Mouse (Mus musculus) forebrain, embryonic 10.5 days (tissue): ENCODE measurements at regions not wholly inside any gene's neighbourhood (a gene's known extent, or its start where the extent isn't known, plus 50 kb on each side); places are given as distances from the start of the nearest gene placed in this dataset.

Experiments
- DNase-seq: peaks from one replicate; pipeline ENCODE4 v3.0.0-alpha.2; 2017; ENCODE audit warnings: low spot score; ENCODE audit errors: extremely low spot score
- H3K27ac ChIP-seq: fragments of 300-500 bp; sonication (generic); 2 replicates; pipeline ENCODE4 v1.5.1; 2016; ENCODE audit warnings: mild to moderate bottlenecking
- H3K27me3 ChIP-seq: fragments of 300-500 bp; sonication (generic); 2 replicates; pipeline ENCODE4 v1.6.1; 2016; ENCODE audit warnings: mild to moderate bottlenecking; ENCODE audit not compliant: poor library complexity, severe bottlenecking
- H3K36me3 ChIP-seq: fragments of 300-500 bp; sonication (generic); replicated peaks from 2 replicates; pipeline ENCODE4 v1.6.1; 2016; ENCODE audit warnings: mild to moderate bottlenecking, moderate library complexity
- H3K4me1 ChIP-seq: fragments of 300-500 bp; sonication (generic); 2 replicates; pipeline ENCODE4 v1.6.1; 2016
- H3K4me3 ChIP-seq: fragments of 300-500 bp; sonication (generic); 2 replicates; pipeline ENCODE4 v1.5.1; 2016; ENCODE audit warnings: mild to moderate bottlenecking, moderate library complexity
- H3K9me3 ChIP-seq: fragments of 300-500 bp; sonication (generic); 2 replicates; pipeline ENCODE4 v1.6.1; 2016; ENCODE audit warnings: mild to moderate bottlenecking, moderate library complexity
- WGBS: fragments of 180-500 bp; shearing (Covaris S2); methylation state at CpG from one replicate; pipeline ENCODE4 v1.1.7; 2016; 5-methylcytosine and 5-hydroxymethylcytosine counted together

- H3K27ac ChIP-seq = no peak overlapping the region
- peaks cover 5% of the 10 kb centered on the region; the same call in 1 of the 2 replicates for H3K4me1 ChIP-seq
- no peak overlapping the region for H3K4me3 ChIP-seq
- H3K9me3 ChIP-seq = no peaks in the 10 kb centered on the region
- H3K36me3 ChIP-seq = no peaks in the 10 kb centered on the region
- H3K27me3 ChIP-seq = no peaks in the 10 kb centered on the region
- no peak for DNase-seq
Observed at GRCm38 (mm10) chr12:54396952-54397351, 193.3 kb upstream of the Egln3 start.

GRCm38 (mm10) chr12:54396341-54396740, 192.7 kb upstream of the Egln3 start:
- no peak overlapping the region for H3K4me3 ChIP-seq
- no peaks in the 10 kb centered on the region for H3K27me3 ChIP-seq
- peaks cover 5% of the 10 kb centered on the region; the same call in 1 of the 2 replicates for H3K4me1 ChIP-seq
- no peaks in the 10 kb centered on the region for H3K36me3 ChIP-seq
- no peak overlapping the region for H3K27ac ChIP-seq
- H3K9me3 ChIP-seq = no peaks in the 10 kb centered on the region; the same call in 1 of the 2 replicates
- 70% methylated on average over 5 of the region's 5 CpGs for WGBS
- DNase-seq = no peak

GRCm38 (mm10) chr12:54385401-54385800, 181.7 kb upstream of the Egln3 start:
- Histone ChIP-seq H3K27me3 (no peaks in the 10 kb centered on the region), H3K4me3 (no peak overlapping the region), H3K27ac (no peak overlapping the region), H3K36me3 (no peaks in the 10 kb centered on the region), H3K4me1 (no peaks in the 10 kb centered on the region), H3K9me3 (no peaks in the 10 kb centered on the region)
- DNase-seq = no peak
- 82% methylated on average over 4 of the region's 4 CpGs for WGBS

DNA sequence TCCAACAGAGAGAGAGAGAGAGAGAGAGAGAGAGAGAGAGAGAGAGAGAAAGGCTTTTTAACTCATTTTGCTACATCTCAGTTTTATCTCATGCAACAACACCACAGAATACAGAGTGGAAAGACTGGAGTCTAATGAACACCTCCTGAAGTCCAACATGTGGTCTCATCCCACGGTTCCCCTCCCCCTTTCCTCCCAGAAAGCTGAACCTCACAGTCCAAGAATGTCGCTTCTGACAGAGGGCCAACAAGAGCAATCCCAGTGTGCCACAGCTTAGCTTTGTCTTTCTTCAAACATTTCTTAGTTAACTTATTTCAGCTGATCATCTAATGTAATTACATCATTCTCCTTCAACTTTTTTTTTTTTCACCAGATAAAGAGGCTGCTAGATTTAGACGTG, 180.5 kb upstream of the Egln3 start:
- no peak for DNase-seq
- Histone ChIP-seq H3K9me3 (no peaks in the 10 kb centered on the region), H3K27me3 (no peaks in the 10 kb centered on the region), H3K36me3 (no peaks in the 10 kb centered on the region), H3K4me3 (no peak overlapping the region), H3K4me1 (no peaks in the 10 kb centered on the region), H3K27ac (no peak overlapping the region)
- WGBS = 70% methylated on average over 3 of the region's 3 CpGs

DNA sequence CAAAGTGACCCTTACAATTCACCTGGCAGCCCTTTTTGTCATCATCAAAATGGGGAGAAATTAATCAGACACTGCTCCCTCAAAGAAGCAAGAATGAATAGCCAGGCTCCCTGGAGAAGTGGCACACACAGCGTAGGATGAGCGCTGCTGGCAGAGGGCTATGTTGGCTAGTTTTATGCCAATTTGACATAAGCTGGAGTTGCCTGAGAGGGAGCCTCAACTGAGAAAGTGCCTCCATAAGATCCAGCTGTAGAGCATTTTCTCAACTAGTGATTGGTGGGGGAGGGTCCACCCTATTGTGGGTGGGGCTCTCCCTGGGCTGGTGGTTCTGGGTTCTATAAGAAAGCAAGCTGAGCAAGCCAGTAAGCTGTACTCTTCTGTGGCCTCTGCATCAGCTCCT, 179.3 kb upstream of the Egln3 start:
- Histone ChIP-seq H3K4me3 (no peak overlapping the region), H3K4me1 (no peaks in the 10 kb centered on the region), H3K27ac (no peak overlapping the region), H3K27me3 (no peaks in the 10 kb centered on the region), H3K36me3 (no peaks in the 10 kb centered on the region), H3K9me3 (no peaks in the 10 kb centered on the region; the same call in 1 of the 2 replicates)
- DNase-seq = no peak
- WGBS = 98% methylated on average over 2 of the region's 2 CpGs

GRCm38 (mm10) chr12:54382061-54382460, 178.4 kb upstream of the Egln3 start:
- no peaks in the 10 kb centered on the region for H3K27me3 ChIP-seq
- H3K27ac ChIP-seq = no peak overlapping the region
- 92% methylated on average over 6 of the region's 6 CpGs for WGBS
- no peak overlapping the region for H3K4me3 ChIP-seq
- no peaks in the 10 kb centered on the region for H3K36me3 ChIP-seq
- H3K9me3 ChIP-seq = no peaks in the 10 kb centered on the region; the same call in 1 of the 2 replicates
- H3K4me1 ChIP-seq = no peaks in the 10 kb centered on the region
- DNase-seq = no peak

GRCm38 (mm10) chr12:54380322-54380721, 176.7 kb upstream of the Egln3 start:
- H3K4me1 ChIP-seq = no peaks in the 10 kb centered on the region
- no peaks in the 10 kb centered on the region; the same call in 1 of the 2 replicates for H3K9me3 ChIP-seq
- H3K27ac ChIP-seq = no peak overlapping the region
- H3K4me3 ChIP-seq = no peak overlapping the region
- H3K27me3 ChIP-seq = no peaks in the 10 kb centered on the region
- no peaks in the 10 kb centered on the region for H3K36me3 ChIP-seq
- DNase-seq = no peak
- WGBS = 90% methylated on average over 5 of the region's 5 CpGs

DNA sequence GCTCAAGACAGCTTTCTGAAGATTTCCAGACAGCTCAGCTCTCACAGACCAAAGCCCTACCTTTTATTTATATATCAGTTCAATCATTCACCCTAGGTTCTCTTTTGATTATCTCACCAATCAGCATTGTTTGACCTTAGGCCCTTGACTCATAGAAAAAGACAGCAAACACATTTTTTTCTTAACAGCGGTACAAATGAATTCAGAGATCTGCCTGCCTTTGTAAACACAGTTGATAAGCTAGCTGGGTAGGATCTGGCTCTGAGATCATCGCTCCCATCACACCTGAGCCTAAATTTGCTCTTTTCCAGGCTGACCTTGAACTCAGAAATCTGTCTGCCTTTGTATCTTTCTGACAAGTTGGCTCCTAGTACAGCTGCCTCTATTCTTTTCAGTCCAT, 174.9 kb upstream of the Egln3 start:
- Histone ChIP-seq H3K27ac (no peak overlapping the region), H3K27me3 (no peaks in the 10 kb centered on the region), H3K9me3 (no peaks in the 10 kb centered on the region; the same call in 1 of the 2 replicates), H3K4me1 (no peaks in the 10 kb centered on the region), H3K36me3 (no peaks in the 10 kb centered on the region), H3K4me3 (no peak overlapping the region)
- WGBS = 95% methylated on average over 2 of the region's 2 CpGs
- DNase-seq = no peak

GRCm38 (mm10) chr12:54374060-54374459, 170.4 kb upstream of the Egln3 start:
- DNase-seq = no peak
- H3K9me3 ChIP-seq = no peaks in the 10 kb centered on the region; the same call in 1 of the 2 replicates
- H3K4me1 ChIP-seq = no peaks in the 10 kb centered on the region
- H3K27me3 ChIP-seq = no peaks in the 10 kb centered on the region
- 80% methylated on average over 4 of the region's 4 CpGs for WGBS
- H3K36me3 ChIP-seq = no peaks in the 10 kb centered on the region
- H3K27ac ChIP-seq = no peak overlapping the region
- no peak overlapping the region for H3K4me3 ChIP-seq

DNA sequence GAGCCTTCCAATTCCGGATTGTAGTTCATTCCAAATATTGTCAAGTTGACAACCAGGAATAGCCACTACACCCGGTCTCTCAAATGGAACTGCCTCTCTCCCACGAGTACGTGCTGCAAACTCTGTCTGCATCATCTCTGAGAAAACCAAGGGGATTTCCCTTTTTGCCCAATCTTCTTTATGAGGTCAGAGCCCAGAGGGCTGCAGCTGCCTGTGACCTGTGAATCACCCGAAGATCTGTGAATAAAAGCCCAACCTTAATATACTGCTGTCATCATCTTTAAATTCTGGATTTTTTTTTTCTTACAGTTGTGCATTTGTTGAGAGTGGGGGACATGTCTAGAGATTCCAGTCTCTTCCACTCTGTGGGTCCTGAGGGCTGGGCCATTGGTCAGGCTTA, 165.6 kb upstream of the Egln3 start:
- Histone ChIP-seq H3K27me3 (no peaks in the 10 kb centered on the region), H3K4me3 (no peak overlapping the region), H3K9me3 (no peaks in the 10 kb centered on the region), H3K36me3 (no peaks in the 10 kb centered on the region), H3K4me1 (peaks cover 7% of the 10 kb centered on the region), H3K27ac (no peak overlapping the region)
- WGBS = 89% methylated on average over 5 of the region's 5 CpGs
- no peak for DNase-seq

- peaks cover 9% of the 10 kb centered on the region for H3K4me1 ChIP-seq
- peak overlapping the region; percentile 58 for H3K27ac ChIP-seq
- H3K36me3 ChIP-seq = no peaks in the 10 kb centered on the region
- no peak overlapping the region for H3K4me3 ChIP-seq
- DNase-seq = no peak
- WGBS = 51% methylated on average over 11 of the region's 11 CpGs
- H3K9me3 ChIP-seq = peaks cover 3% of the 10 kb centered on the region
- H3K27me3 ChIP-seq = no peaks in the 10 kb centered on the region
Observed at GRCm38 (mm10) chr12:54364381-54365095, 160.9 kb upstream of the Egln3 start.

DNA sequence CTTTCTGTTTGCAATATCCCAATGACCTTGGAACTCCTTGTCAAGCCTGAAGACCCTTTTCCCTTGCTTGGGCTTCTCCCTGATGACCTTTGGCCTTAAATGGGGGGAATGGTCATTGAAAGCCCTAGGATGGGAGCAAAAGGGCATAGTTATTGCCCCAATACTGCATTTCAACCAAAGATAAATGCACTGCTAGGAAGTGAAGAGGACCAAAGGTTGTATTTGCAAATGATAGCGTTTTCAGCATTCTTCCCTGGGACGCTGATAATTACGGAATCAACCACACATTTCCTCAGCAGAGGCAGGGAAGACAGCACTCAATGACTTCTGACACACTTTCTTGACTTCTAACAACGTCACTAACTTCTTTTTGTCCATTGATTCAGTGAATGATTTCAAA, 158.1 kb upstream of the Egln3 start:
- Histone ChIP-seq H3K36me3 (no peaks in the 10 kb centered on the region), H3K4me1 (peaks cover 9% of the 10 kb centered on the region), H3K4me3 (no peak overlapping the region), H3K27me3 (no peaks in the 10 kb centered on the region), H3K9me3 (peaks cover 3% of the 10 kb centered on the region), H3K27ac (no peak overlapping the region)
- WGBS = 95% methylated on average over 4 of the region's 4 CpGs
- no peak for DNase-seq

GRCm38 (mm10) chr12:54354187-54354586, 150.5 kb upstream of the Egln3 start:
- Histone ChIP-seq H3K27ac (peak overlapping the region; percentile 72), H3K36me3 (no peaks in the 10 kb centered on the region), H3K4me1 (peaks cover 25% of the 10 kb centered on the region), H3K27me3 (no peaks in the 10 kb centered on the region), H3K9me3 (no peaks in the 10 kb centered on the region), H3K4me3 (no peak overlapping the region)
- DNase-seq = no peak
- WGBS = 29% methylated on average over 6 of the region's 6 CpGs

GRCm38 (mm10) chr12:54353694-54354093, 150.0 kb upstream of the Egln3 start:
- DNase-seq = no peak

More at GRCm38 (mm10) chr12:54353694-54354093, 150.0 kb upstream of the Egln3 start:
- 64% methylated on average over 7 of the region's 7 CpGs for WGBS
- Histone ChIP-seq H3K27ac (peak overlapping the region; percentile 72), H3K36me3 (no peaks in the 10 kb centered on the region), H3K4me3 (no peak overlapping the region), H3K27me3 (no peaks in the 10 kb centered on the region), H3K9me3 (no peaks in the 10 kb centered on the region), H3K4me1 (peaks cover 25% of the 10 kb centered on the region)
